Mouse (Mus musculus): ENCODE data around the gene Klf2. TPM values are rescaled to one million over a fixed set of nuclear protein-coding genes. Genes with fewer than 3 reads are reported as not detected.
A peak's percentile ranks its signal among the peaks of the same experiment; 100 is the strongest.

Klf2 gene
- polyA plus RNA-seq, 1 experiment from 2014 or later = 9.5 TPM

- Histone ChIP-seq H3K9me3 (ENCODE audit: control insufficient read depth, low read length) (no peaks in the 10 kb centered on the region), H3K4me3 (ENCODE audit: low read depth, low read length) (no peak overlapping the region), H3K27ac (replicated peaks) (no peak overlapping the region; the same call in 1 of the 2 replicates), H3K4me2 (replicated peaks; ENCODE audit: low read depth) (no peak overlapping the region), H3K36me3 (ENCODE audit: control insufficient read depth, insufficient read depth, low read length) (peaks cover 3% of the 10 kb centered on the region; the same call in 1 of the 2 replicates), H3K27me3 (ENCODE audit: control insufficient read depth, insufficient read depth, low read length) (no peaks in the 10 kb centered on the region), H3K4me1 (replicated peaks; ENCODE audit: control insufficient read depth, insufficient read depth) (no peaks in the 10 kb centered on the region), H3K9ac (ENCODE audit: low read length) (no peak overlapping the region)
- WGBS = 48% methylated on average over 5 of the region's 5 CpGs
- no peak for ATAC-seq (ENCODE audit: low FRiP score, low TSS enrichment)
- no peak for DNase-seq (ENCODE audit: low spot score)
- TF ChIP-seq EP300 (optimal IDR thresholded peaks at IDR 0.05) (no peak), CTCF (IDR thresholded peaks at IDR 0.05; ENCODE audit: low read depth) (no peak)
Measured at GRCm38 (mm10) chr8:72317741-72318301, 1.0 kb upstream of the Klf2 start.

DNA sequence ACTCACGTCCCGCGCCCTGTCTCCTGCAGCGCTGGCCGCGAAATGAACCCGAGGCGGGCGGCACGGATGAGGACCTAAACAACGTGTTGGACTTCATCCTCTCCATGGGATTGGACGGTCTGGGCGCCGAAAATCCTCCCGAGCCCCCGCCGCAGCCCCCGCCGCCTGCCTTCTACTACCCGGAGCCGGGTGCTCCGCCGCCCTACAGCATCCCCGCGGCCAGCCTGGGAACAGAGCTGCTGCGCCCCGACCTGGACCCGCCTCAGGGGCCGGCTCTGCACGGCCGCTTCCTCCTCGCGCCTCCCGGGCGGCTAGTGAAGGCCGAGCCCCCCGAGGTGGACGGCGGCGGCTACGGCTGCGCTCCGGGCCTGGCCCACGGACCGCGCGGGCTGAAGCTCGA lies 564 bp downstream of the Klf2 start:
- peak overlapping the region; percentile 80 for H3K9ac ChIP-seq (ENCODE audit: low read length)
- H3K4me2 ChIP-seq (replicated peaks; ENCODE audit: low read depth) = peak overlapping the region; percentile 98
- H3K9me3 ChIP-seq (ENCODE audit: control insufficient read depth, low read length) = no peaks in the 10 kb centered on the region
- no peaks in the 10 kb centered on the region for H3K27me3 ChIP-seq (ENCODE audit: control insufficient read depth, insufficient read depth, low read length)
- H3K36me3 ChIP-seq (ENCODE audit: control insufficient read depth, insufficient read depth, low read length) = peaks cover 3% of the 10 kb centered on the region; the same call in 1 of the 2 replicates
- DNase-seq (ENCODE audit: low spot score) = peak; percentile 46
- peak overlapping the region; percentile 81 for H3K27ac ChIP-seq (replicated peaks)
- peak; percentile 13; the same call in 1 of the 2 replicates for ATAC-seq (ENCODE audit: low FRiP score, low TSS enrichment)
- WGBS = under 1% methylated on average over 45 of the region's 48 CpGs
- TF ChIP-seq EP300 (optimal IDR thresholded peaks at IDR 0.05) (no peak), CTCF (IDR thresholded peaks at IDR 0.05; ENCODE audit: low read depth) (no peak)
- no peaks in the 10 kb centered on the region; the same call in 1 of the 2 replicates for H3K4me1 ChIP-seq (replicated peaks; ENCODE audit: control insufficient read depth, insufficient read depth)
- peak overlapping the region; percentile 63 for H3K4me3 ChIP-seq (ENCODE audit: low read depth, low read length)

- H3K4me1 ChIP-seq (replicated peaks; ENCODE audit: control insufficient read depth, insufficient read depth) = no peaks in the 10 kb centered on the region; the same call in 1 of the 2 replicates
- H3K9me3 ChIP-seq (ENCODE audit: control insufficient read depth, low read length) = no peaks in the 10 kb centered on the region
- ATAC-seq (ENCODE audit: low FRiP score, low TSS enrichment) (no peak), DNase-seq (ENCODE audit: low spot score) (peak; percentile 32)
- peaks cover 3% of the 10 kb centered on the region; the same call in 1 of the 2 replicates for H3K36me3 ChIP-seq (ENCODE audit: control insufficient read depth, insufficient read depth, low read length)
- TF ChIP-seq CTCF (IDR thresholded peaks at IDR 0.05; ENCODE audit: low read depth) (no peak), EP300 (optimal IDR thresholded peaks at IDR 0.05) (no peak)
- peak overlapping the region; percentile 81; the same call in 1 of the 2 replicates for H3K27ac ChIP-seq (replicated peaks)
- peak overlapping the region; percentile 98 for H3K4me2 ChIP-seq (replicated peaks; ENCODE audit: low read depth)
- peak overlapping the region; percentile 63 for H3K4me3 ChIP-seq (ENCODE audit: low read depth, low read length)
- peak overlapping the region; percentile 80 for H3K9ac ChIP-seq (ENCODE audit: low read length)
- H3K27me3 ChIP-seq (ENCODE audit: control insufficient read depth, insufficient read depth, low read length) = no peaks in the 10 kb centered on the region
- WGBS = 11% methylated on average over 37 of the region's 55 CpGs
Measured at GRCm38 (mm10) chr8:72319921-72320802, 1.3 kb downstream of the Klf2 start.

DNA sequence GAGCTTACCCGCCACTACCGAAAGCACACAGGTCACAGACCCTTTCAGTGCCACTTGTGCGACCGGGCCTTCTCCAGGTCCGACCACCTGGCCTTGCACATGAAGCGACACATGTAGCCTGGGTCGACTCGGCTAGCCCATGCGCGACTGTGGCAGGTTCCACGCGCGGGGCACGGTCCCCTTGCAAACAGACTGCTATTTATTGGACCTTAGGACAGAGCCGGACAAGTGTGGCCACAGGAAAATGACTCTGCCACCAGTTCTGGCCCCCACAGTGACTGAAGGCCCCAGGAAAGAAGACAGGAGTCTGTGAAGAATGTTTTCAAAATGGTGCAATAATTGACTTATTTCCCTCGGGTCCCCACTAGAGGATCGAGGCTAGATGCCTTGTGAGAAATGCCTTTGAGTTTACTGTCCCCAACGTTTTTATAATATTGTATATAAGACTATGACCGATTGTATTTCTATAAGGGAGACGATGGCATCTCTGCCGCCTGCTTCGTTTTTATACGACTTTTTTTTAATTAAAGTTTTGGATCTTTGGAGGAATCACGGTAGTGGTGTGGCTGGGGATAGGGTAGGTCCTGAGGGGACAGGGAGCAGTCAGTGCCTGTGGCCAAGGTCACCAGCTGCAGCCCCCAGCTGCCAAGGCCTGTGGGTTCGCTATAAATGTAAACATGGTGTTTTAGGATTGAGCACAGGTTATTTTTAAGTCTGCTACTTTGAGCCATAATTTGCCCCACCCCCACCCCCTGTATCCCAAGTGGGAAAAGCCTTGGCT lies 2.2 kb downstream of the Klf2 start:
- H3K36me3 ChIP-seq (ENCODE audit: control insufficient read depth, insufficient read depth, low read length) = peaks cover 3% of the 10 kb centered on the region; the same call in 1 of the 2 replicates
- no peak overlapping the region for H3K27ac ChIP-seq (replicated peaks)
- WGBS = 64% methylated on average over 25 of the region's 25 CpGs
- TF ChIP-seq EP300 (optimal IDR thresholded peaks at IDR 0.05) (no peak), CTCF (IDR thresholded peaks at IDR 0.05; ENCODE audit: low read depth) (no peak)
- peak overlapping the region; percentile 98 for H3K4me2 ChIP-seq (replicated peaks; ENCODE audit: low read depth)
- peak overlapping the region; percentile 43 for H3K9ac ChIP-seq (ENCODE audit: low read length)
- no peaks in the 10 kb centered on the region for H3K27me3 ChIP-seq (ENCODE audit: control insufficient read depth, insufficient read depth, low read length)
- DNase-seq (ENCODE audit: low spot score) = no peak
- no peak for ATAC-seq (ENCODE audit: low FRiP score, low TSS enrichment)
- no peaks in the 10 kb centered on the region for H3K9me3 ChIP-seq (ENCODE audit: control insufficient read depth, low read length)
- H3K4me1 ChIP-seq (replicated peaks; ENCODE audit: control insufficient read depth, insufficient read depth) = no peaks in the 10 kb centered on the region; the same call in 1 of the 2 replicates
- peak overlapping the region; percentile 63 for H3K4me3 ChIP-seq (ENCODE audit: low read depth, low read length)

GRCm38 (mm10) chr8:72321635-72322441 lies 3.0 kb downstream of the Klf2 start:
- no peak overlapping the region for H3K27ac ChIP-seq (replicated peaks)
- no peaks in the 10 kb centered on the region for H3K9me3 ChIP-seq (ENCODE audit: control insufficient read depth, low read length)
- no peak overlapping the region for H3K9ac ChIP-seq (ENCODE audit: low read length)
- ATAC-seq (ENCODE audit: low FRiP score, low TSS enrichment) (no peak), DNase-seq (ENCODE audit: low spot score) (no peak)
- TF ChIP-seq CTCF (IDR thresholded peaks at IDR 0.05; ENCODE audit: low read depth) = no peak
- TF ChIP-seq EP300 (optimal IDR thresholded peaks at IDR 0.05) = no peak
- peaks cover 3% of the 10 kb centered on the region; the same call in 1 of the 2 replicates for H3K36me3 ChIP-seq (ENCODE audit: control insufficient read depth, insufficient read depth, low read length)
- H3K27me3 ChIP-seq (ENCODE audit: control insufficient read depth, insufficient read depth, low read length) = no peaks in the 10 kb centered on the region
- no peaks in the 10 kb centered on the region; the same call in 1 of the 2 replicates for H3K4me1 ChIP-seq (replicated peaks; ENCODE audit: control insufficient read depth, insufficient read depth)
- peak overlapping the region; percentile 63; the same call in 1 of the 2 replicates for H3K4me3 ChIP-seq (ENCODE audit: low read depth, low read length)
- peak overlapping the region; percentile 36 for H3K4me2 ChIP-seq (replicated peaks; ENCODE audit: low read depth)
- 87% methylated on average over 20 of the region's 20 CpGs for WGBS
